Mouse (Mus musculus) thymus, postnatal 10 days (tissue): ENCODE measurements around the gene Trim67.
"Not testable (repeated sequence)": the region's sequence is repeated elsewhere in the genome, so short reads cannot be mapped to it uniquely, and the experiment has no call there.

Experiments used
- DNase-seq, 2 experiments: peaks; one replicate each; pipeline ENCODE4 v3.0.0; 2021; ENCODE audit warnings: low spot score in 2 of 2

Trim67 gene

DNA sequence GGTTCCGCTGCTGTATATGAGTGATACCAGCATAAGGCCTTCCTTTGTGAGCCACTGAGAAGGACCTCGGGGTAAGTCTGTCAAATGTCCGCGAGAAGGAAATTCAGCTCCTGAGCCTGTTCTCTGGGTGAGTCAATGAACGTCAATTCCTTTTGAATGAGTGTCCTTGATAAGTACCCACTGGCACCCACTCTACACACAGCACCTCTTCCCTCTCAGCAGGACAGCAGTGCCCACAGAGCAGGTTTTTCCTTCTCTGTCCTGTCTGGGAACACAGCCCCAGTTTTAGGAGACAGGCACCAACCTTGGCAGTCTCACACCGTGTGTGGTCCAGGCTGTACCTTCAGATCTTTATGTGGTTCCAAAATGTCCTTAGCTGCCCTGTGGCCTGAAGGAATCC lies 39.0 kb downstream of the Trim67 start:
- no peak for DNase-seq

DNA sequence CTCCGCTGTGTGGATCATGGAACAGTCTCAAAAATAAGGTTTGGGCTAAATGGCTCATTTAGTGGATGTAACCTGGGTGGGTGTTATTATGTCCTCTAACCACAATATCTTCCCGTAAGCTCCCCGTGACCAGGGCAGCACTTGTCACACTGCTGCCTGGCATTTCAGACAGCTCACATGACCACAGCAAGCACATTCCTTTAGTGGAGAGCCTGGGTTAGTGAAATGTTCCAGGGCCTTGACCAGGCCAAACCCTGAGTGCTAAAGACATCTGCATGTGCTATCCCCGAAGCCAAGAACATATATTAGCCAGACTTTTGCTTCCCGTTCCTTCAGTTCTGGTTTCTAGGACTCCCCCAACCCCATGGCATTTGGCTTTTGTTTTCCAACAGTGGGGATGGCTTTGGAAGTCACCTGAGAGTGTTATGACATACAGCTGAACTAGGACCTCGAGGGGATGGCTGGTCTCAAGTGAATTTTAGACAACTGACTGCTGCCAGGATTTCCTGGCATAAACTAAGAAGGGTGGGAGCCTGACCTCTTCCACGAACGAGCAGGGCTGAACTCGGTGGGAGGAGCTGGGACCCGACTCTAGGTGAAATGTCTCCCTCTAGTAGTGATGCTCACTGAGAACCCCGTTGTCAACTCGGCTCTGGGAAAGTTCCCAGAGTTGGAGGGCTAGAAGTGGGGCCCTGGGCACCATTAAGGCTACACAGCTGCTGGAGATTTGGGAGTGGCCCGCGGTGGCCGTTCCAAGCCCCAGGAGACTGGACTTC lies 40.7 kb downstream of the Trim67 start:
- no peak for DNase-seq

DNA sequence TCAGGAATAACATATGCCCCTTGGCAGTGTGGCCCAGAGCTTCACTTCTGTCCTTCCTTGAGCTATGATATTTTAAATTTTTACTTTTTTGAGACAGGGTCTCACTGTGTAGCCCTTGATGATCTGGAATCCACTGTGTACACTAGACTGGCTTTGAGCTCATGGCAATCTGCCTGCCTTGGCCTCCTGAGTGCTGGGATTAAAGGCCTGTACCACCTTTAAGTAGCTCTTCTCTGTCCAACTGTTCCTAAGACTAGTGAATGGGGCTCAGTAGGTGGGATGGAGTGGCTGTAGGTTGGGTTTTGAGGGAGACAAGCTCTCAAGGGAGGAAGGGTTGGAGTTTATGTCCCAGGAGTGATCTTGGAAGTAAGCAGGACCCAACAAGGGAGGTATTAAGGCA lies 43.0 kb downstream of the Trim67 start:
- DNase-seq, result no peak

DNA sequence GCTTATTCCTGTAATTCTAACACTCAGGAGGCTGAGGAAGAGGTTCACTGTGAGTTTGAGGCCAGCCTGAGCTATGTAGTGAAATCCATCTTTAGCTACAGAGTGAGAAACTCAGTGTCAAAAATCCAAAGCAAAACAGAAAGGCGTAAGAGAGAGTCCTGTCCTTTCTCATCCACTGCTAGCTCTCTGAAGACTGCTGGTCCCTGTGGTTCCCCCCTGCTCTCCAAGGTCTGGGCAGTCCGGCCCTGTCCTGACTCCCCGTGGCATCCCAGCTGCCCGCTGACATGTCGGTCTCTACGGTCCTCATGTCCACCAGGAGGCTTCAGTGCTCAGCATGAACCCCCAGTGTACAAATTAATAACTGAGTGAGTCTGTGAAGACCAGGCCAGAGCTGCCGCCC lies 43.4 kb downstream of the Trim67 start:
- no peak for DNase-seq

DNA sequence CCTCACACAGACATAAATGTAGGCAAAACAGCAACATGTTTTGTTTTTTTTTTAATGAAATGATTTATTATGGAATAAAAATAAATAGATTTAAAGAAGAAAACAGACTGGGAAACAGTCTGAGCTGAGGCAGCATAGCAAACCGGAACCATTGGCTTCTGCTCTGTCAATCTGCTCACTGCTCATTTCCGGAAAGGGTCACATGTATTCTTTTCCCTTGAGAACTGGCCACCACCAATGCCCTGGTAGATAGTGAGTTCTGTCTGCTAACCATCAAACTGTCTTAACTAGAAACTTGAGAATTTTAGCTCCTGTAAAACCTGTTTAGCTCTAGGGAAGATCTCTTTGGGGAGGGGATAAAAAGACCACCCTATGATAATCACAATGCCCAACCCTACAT lies 44.0 kb downstream of the Trim67 start:
- no peak for DNase-seq

DNA sequence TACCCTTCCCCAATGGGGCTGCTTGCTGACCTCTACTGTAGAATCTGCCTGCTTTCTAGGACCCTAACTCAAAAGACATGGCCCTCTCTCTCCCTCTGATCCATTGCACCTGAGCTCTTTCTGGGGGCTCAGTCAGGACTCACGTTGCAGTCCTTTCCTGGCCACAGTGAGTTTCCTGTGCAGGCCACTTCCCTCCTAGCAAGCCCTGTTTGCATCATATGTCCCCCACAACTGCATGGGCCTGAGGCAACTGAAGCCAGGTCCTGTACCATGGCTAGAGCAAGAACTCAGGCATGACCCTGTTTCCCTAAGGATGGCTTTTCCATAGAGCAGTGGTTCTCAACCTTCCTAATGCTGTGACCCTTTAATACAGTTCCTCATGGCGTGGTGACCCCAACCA lies 45.1 kb downstream of the Trim67 start:
- no peak for DNase-seq

DNA sequence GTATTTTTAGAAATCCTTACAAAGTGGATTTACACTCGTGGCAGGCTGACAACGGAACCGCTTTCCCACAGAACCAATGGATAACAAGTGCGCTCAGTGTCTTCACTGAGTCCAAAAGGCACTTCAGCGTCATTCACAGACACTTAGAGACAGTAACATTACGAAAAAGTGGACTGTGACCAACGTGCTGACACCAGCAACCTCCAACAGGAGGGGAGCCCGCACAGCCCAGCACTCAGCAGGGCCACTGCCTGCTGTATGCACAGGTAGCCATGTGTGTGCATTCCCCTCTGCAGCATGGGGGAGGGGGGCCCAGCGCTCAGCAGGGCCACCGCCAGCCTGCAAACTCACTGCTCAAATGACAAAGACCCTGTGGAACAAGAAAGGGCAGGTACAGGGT lies 46.5 kb downstream of the Trim67 start:
- DNase-seq, result no peak

DNA sequence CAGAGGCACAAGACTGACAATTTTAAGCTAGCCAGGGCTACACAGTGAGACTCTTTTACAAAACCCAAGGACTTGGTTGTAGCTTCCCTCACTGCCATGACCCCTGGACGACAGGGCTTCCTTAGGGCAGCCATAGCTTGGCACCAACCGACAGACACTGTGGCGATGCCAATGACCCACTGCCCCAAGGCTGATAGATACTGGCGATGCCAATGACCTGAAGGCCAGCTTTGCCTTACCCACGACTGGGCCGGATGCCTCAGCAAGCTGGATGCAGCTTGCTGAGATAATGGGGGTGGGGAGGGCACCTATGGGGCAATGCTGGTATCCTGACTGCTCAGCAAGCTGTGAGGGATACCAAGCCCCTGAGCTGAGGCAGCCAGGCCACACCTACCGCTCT lies 48.0 kb downstream of the Trim67 start:
- DNase-seq, result no peak

DNA sequence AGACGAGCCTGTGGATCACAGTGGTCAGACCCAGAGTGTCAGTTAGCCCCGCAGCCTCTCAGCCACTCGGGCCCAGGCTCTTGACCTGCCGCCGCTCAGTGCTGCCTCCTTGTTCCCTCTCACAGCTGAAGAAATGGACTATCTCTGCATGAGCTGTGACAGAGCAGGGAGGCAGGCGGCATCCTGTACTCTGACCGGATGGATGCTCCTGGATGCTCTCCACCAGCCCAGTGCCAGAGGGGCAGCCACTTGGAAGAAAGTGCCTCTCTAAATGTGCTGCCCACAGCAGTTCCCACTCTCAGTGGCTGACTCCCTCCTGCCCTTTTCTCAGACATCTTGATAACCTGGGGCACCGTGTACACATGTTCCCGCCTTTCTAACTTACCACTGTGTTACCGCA lies 48.9 kb downstream of the Trim67 start:
- DNase-seq, result no peak

DNA sequence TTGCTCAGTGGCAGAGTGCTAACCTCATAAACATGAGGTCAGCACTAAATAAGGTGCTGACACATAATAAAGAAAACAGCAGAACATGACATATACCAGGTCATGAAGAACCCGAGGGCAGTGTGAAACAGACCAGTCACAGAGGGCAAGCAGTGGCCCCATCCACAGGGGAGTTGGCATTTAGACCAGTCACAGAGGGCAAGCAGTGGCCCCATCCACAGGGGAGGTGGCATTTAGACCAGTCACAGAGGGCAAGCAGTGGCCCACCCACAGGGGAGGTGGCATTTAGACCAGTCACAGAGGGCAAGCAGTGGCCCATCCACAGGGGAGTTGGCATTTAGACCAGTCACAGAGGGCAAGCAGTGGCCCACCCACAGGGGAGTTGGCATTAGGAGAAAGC lies 50.0 kb downstream of the Trim67 start:
- not testable (repeated sequence) for DNase-seq

DNA sequence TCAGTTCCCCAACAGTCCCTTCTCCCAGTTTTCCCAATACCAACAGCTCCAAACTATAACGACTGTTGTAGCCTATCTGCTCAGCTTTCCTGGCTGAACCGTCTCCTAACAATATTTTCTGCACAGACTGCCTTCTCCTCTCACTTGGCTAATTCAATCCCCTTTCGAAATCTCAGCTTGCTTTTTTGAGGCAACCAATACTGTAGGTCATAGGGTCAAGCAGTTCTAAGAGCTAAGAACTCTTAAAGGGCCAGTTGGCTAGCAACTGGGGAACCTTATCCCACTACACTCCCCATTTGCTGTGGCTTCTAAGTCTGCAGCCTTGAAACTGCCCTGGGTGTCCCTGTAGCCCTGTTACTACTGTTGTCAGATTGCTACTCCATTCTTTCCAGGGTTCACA lies 52.2 kb downstream of the Trim67 start:
- no peak for DNase-seq

DNA sequence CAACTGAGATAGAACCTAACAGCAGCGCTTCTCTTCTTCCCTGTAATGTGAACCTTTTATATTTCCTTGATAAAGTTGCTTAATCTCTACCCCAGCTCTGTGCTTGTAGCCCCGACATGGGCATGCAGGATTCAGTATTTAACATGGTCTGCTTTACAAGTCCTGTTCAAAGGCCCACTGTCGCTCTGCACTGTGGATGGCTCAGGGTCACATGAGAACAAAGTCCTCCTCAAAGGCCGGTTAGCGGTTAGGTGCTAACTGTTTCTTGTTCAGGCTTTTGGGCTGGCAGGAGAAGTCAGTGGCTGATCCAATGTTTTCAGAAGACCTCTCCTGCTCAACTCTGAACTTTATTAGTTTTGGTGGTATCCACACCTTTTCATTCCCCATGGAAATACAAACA lies 52.7 kb downstream of the Trim67 start:
- DNase-seq, result no peak

DNA sequence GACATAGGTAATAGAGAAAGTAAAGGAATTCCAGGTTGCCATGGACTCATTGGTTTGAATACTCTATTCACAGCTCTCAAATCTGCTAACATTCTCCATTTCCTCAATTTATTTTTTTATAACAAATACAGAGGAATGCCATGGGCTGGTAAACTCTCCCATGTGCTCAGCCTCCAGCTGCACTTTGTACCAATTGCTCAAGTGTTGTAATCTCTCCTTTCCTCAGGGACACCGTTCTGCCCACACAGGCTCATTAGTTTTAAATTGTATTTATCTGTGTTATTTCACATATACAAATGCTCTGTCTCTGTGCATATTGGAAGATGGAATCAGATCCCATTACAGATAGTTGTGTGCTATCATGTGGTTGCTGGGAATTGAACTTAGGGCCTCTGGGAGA lies 60.6 kb downstream of the Trim67 start:
- no peak for DNase-seq

DNA sequence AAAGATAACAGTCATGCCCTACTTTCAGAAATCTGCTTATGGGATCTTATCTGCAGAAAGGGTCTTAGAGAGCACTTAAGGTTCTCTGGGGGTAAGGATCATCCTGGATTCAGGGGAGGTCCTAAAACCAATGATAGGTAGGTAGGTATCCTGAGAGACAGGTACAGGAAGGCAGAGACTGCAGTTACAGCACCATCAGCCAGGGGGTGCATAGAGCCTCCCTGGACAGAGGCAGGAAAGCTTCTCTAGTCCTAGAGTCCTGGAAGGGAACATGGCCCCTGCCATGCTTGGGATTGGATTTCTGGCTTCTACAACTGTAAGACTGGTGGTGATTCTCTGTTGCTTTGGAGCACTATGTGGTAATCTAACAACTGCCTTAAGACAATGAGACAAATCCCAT lies 66.6 kb downstream of the Trim67 start:
- DNase-seq, result peak; percentile 5 to 51

DNA sequence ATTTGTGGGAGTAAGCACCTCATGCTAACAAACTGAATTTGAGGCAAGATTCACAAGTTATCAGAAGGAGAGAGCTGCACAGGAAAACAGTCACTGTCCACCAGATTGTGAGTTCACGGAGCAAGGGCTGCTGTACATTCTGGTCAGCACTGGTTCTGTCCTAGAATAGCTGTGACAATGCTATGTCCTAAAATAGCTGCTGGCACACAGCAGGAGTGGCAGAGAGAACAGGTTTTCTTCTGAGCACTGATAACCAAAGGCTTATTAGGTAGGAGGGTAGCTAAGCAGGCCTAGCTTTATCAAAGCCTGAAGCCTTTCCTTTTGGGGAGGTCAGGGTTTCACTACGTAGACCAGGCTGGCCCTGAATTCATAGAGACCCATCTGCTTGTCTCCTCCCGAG lies 67.3 kb downstream of the Trim67 start:
- DNase-seq, result no peak

DNA sequence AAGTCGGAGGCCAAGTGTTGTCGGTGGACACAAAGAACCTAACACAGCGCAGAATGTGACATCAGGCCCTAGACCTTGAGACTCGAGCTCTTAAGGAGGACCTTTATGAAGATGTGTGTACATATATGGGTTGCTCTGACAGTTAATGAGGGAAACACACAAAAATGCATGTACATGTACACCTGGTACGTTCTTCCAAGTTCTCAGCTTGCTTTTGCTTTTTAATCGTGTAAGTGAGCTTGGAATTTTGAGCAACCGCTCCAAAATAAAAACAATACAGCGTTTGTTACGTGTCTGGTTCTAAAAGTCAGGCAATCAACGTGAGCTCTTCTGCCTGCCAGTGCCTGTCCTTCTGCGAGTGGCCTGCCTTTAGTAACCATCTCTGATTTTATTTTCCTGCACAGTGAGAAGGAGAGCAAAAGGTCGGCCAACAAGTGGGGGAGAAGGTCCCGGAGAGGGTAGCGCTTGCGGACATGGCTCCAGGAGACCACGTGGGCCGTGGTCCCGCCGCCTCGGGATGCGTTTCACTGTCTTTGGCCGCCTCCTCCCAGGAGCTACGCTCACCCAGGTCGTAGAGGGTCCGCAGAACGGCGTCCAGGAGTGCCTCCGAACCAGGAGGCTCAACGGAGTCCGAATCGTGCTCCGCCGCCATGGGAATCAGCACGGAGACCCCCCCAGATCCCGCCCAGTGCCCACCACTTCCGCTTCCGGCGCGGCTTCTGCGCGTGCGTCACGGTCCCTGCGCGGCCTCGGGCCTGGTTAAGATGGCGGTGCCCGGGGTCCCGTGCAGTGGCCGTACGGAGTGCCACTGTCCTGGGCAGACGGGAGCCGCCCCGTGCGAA lies 69.7 kb downstream of the Trim67 start, which contains the start of the genes Gnpat and 2810004N23Rik:
Gene Gnpat (plus strand): TSS at position 713 of the 842 bp plus-strand sequence.
Gene 2810004N23Rik (minus strand): TSS at position 800 of the 842 bp plus-strand sequence.
- DNase-seq, result peak; percentile 87 to 96

DNA sequence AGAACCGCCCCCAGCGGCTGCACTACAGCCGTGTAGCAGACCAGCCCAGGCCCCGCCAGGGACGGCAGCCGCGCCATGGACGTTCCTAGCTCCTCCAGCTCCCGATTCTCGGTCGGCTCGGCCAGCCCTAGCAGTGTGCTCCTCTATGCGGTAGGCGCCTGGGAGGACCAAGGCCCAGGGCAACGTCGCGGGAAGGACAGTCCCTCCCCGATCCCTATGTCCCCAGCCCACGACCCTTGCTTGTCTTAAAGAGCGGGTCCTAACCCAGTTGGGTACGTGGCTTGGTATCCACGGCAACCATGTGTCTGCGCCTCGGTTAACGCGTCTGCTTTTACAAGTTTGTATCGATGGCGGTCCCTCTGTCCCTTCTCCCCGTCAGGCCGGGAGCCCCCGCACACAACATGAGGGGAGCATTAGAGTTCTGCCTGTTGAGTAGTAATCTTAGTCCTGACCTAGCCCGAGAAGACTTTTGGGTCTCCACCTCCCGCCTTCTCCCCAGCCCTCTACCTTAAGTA lies 70.3 kb downstream of the Trim67 start:
- no peak for DNase-seq

DNA sequence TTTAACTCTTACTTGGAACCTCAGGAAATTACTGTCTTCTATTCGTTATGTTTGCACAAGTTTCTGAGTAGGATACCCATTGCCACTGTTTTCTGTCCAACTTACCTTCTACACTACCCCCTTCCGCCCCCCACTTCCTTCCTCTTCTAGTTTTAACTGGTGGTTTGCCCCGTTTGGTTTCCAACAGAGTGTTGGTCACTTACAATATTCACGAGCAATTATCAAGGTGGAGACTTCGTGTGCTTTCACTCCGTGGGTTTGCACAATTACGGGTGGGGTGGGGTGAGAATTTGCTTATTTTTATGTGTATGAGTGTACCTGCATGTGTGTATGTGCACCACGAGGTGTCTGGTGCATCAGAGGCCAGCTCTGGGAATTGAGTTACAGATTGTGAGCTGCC lies 70.8 kb downstream of the Trim67 start:
- peak in 1 of 2 experiments; percentile 10 for DNase-seq

DNA sequence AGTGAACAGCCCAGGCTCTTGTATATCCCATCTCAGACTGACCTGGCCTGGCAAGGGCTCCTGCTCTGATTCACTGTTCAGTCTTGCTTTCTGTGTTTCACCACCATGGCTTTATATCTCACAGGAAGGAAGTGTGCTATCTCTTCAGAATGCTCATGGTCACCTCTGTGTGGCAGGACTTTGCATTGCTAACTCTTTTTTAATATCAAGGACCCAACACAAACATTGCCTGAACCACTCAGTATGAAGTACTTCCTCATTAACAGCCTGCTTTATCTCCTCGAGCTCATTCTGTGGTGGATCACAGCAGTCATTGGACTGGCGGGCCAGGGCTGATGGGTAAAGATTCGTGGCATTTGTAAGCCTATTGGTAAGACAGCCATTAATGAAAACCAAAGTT lies 73.8 kb downstream of the Trim67 start:
- no peak for DNase-seq

DNA sequence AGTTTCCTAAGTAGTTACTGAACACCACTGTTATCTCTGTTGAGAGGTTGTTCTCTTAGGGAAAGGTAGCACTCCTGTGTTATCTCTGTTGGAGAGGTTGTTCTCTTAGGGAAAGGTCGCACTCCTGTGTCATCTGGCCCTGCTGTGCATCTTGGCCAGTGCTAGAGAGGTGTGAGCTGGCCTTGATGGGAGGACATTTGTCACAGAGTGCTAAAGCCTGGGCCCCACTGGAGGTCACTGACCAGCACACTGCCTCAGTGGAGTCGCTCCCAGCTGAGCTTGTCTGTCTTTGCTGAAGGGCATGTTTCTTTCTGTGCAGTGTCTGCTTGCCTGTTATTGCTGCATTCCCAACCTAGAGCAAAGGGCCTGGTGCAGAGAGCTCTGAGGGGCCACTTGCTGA lies 74.2 kb downstream of the Trim67 start:
- no peak for DNase-seq

DNA sequence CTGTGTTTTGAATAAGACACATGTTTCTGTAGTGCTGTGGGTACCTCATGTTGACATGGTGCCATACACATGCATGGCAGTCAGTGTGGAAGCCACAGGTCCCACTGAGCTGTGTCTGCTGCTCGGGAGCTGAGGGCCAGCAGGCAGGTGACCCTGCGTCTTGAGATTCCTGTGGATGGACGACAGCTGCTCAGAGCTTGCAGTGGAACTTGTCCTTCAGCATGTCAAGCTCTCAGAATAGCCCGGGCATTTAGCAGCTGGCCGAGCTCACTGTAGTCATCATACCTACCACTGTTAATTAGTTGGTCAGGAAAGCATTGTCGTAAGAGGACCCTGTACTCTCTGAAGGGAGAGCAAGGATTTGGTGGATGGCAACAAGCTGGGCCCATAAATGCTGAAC lies 76.8 kb downstream of the Trim67 start:
- no peak for DNase-seq

DNA sequence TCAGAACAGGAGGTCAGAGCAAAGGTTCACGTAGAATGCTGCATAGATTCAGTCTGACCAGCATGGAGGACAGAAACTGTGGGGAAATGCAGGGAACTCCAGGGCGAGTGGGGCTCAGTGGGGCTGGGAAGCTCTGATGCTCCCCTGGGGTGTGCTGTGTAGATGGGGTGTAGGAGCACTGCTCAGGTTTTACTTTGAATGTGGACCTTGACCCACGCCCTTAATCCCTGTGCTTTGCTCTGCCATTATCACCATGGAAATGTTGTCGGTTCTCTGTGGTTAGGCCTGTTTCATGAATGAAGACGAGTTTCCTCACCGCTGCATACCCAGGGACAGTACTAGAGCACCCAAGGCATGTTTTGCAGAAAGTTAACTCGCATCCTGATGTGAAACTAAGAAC lies 78.6 kb downstream of the Trim67 start:
- DNase-seq, result no peak

DNA sequence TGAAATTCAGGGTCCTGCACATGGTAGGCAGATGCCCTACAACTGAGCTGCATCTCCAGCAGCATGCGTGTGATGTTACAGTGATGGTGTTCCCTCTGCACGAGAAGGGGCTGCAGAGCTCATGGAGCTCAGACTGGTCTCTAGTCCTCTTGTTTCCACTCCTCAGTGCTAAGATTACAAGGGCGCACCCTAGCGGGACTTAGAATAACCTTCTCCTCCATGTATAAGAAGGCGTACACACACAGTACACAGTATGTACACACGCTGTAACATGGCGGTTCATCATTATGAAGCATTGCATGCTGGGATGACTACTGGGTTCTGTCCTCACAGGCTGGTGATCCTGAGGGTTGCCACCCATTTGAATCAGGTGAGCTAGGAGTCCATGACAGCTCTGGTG lies 79.2 kb downstream of the Trim67 start:
- DNase-seq, result no peak
